Mouse (Mus musculus) lung, postnatal 0 days (tissue): ENCODE measurements around the gene Dnajb2.

Experiments used
- CTCF ChIP-seq: IDR thresholded peaks from 2 replicates; pipeline ENCODE4 v1.5.1; 2016; ENCODE audit warnings: antibody characterized with exemption, mild to moderate bottlenecking
- EP300 ChIP-seq: IDR thresholded peaks from 2 replicates; pipeline ENCODE4 v1.6.1; 2016; ENCODE audit warnings: antibody characterized with exemption, mild to moderate bottlenecking, control low read depth

DNA sequence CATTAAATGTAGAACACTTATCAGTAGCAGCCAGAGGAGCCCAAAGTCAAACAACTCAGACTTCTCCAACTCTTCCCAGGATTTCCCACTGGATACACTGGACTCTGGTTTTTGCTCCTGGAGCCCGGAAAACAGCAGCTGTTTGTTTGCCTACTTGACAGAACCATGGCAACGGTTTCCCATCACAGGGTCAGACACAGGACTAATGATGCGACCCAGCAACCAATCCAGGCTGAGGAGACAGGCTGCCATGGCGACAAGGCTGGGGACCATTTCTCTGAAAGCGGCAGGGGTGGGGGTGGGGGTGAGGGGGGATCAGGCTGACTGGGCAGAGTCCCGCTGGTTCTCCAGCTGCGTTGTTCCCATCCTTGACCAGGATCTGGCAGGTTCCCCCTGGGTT, 53.2 kb downstream of the Dnajb2 start:
- TF ChIP-seq CTCF (no peak), EP300 (no peak)
